19 mouse cellular contexts compared by ENCODE assay signal in the genomic region with DNA sequence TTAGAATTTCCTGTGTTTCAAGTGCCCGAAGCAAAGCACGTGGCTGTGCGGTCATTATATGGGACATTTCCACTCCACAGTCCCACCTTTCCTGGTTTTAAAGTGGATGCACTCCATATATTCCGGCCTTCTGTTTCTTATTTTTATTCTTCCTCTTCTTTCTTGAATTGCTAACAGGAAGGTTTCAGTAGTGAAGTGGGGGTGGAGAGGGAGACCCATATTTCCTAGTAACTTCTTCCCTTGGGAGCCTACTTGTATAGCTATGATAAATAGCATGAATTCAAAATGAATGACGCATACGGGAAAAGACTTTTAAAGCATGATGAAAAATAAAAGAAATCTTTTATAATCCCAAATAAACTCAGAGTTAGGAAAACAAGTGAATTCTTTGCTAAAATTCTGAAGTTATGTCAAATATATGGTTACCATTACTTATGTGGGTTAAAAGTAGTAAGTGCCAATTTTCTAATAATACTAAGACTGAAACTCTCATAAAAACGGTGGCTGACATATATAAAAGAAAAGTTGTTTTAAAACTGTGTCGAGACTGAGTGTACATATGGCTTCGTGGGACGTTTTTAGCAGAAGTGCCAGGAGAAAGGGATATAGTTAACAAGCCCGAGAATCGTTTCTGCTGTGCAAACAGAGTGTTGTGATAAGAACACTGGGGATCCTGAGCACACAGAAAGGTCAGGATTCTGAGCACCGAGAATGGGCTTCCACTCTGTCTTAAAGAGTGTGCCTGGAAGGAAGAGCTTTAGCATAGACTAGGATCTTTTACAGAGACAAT. TPM values are rescaled to one million over a fixed set of nuclear protein-coding genes. Genes with fewer than 3 reads are reported as not detected.
"Had no signal": no experiment of that assay in that cellular context is flagged by ENCODE, and none has a peak within 500 bp of the region (broad histone marks: within the 10 kb centered on the region; RNA-seq: fewer than 3 reads in every experiment).

No protein-coding gene starts in this region.

- DNase-seq: kidney, adult 11 months; kidney, adult 8-10 months; kidney, postnatal 10 days; kidney, postnatal 36 days; liver, postnatal 0 days; lung, postnatal 14 days; lung, postnatal 4 days; midbrain, embryonic 14.5 days; right cerebral cortex, postnatal 14 days; spleen, adult 18-20 months; thymus, adult 2 months; thymus, postnatal 14 days; thymus, postnatal 4 days had no signal

- H3K27me3 ChIP-seq: kidney, embryonic 15.5 days; limb, embryonic 15.5 days had no signal

- H3K27ac ChIP-seq: kidney, embryonic 15.5 days; limb, embryonic 15.5 days; liver, embryonic 14.5 days had no signal

- H3K4me3 ChIP-seq: kidney, embryonic 15.5 days; limb, embryonic 15.5 days had no signal

- H3K4me2 ChIP-seq: kidney, embryonic 15.5 days; limb, embryonic 15.5 days; liver, embryonic 11.5 days; midbrain, embryonic 11.5 days had no signal

- H3K9me3 ChIP-seq: kidney, embryonic 15.5 days; limb, embryonic 15.5 days had no signal

- H3K9ac ChIP-seq: kidney, embryonic 15.5 days; limb, embryonic 15.5 days; liver, embryonic 14.5 days; liver, postnatal 0 days had no signal

- H3K36me3 ChIP-seq: kidney, embryonic 15.5 days; limb, embryonic 15.5 days had no signal

- ATAC-seq: liver, postnatal 0 days had no signal

RNA-seq across cellular contexts. Expression of gene Ccser1, which starts 11.7 kb away (rescaled TPM):
- total RNA-seq: megakaryocyte-erythroid progenitor cell, adult 5-6 weeks had no signal
